In the genomic region with DNA sequence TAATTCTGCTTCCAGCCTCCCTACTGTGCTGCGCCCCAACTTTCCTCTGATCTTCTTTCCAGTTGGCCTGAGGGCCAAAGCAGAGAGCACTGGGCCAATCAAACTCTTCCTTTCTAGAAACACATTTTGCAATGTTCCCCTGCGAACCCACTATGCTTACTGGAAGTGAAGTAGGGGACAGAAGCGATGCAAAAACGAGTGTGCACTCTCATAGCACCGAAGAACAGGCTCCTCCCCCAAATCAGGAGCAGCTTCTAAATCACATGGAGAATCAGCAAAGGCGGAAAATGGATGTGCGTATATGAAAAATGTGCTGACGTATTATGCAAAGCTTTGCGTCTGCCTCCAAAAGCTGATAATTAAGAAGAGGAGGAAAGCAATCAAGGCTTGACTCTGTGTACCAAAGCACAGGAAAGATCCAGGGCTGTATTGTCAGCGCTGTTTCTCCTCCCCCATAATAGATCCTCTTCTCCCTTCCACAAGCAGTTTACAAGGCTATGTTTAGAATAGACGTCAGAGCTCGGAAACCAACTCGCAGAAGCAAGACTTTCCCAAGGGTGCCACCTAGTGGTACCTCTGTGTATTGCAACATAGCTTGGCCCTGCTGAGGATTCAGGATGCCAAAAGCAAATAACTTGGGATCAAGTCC, we compare ENCODE assay signal across 8 mouse cellular contexts. TPM values are rescaled to one million over a fixed set of nuclear protein-coding genes. Genes with fewer than 3 reads are reported as not detected.
DNase-seq lines count a peak whose midpoint lies in the region; ATAC-seq lines count a peak whose summit lies in the region.

No protein-coding gene starts in this region.

- H3K9me3 ChIP-seq in intestine, embryonic 16.5 days (ENCODE audit: control insufficient read depth, low read length) = no peaks in the 10 kb centered on the region

- DNase-seq in adrenal gland, adult 8-10 months = peak; percentile 49
- peak; percentile 66 for DNase-seq in embryo, embryonic 9.5 days (ENCODE audit: extremely low spot score)
- peak; percentile 58 to 60 for DNase-seq in gastrocnemius, postnatal 4 days (ENCODE audit: low spot score in 2 of 2)
- peak; percentile 85 to 88 for DNase-seq in left cerebral cortex, postnatal 25 days (ENCODE audit: low spot score in 2 of 2)
- DNase-seq in mesoderm, embryonic 11.5 days (ENCODE audit: low read depth, low spot score) = peak; percentile 78
- peak; percentile 65 to 73 for DNase-seq in right cerebral cortex, postnatal 36 days (ENCODE audit: low spot score in 2 of 2)
- DNase-seq in urinary bladder, postnatal 4 days (ENCODE audit: low spot score in 2 of 2) = peak; percentile 44 to 81

- H3K36me3 ChIP-seq in intestine, embryonic 16.5 days (ENCODE audit: control insufficient read depth, insufficient read depth, low read length) = no peaks in the 10 kb centered on the region

- peak overlapping the region; percentile 29 for H3K4me3 ChIP-seq in intestine, embryonic 16.5 days (ENCODE audit: low read length)

- 32% methylated on average over 13 of the region's 13 CpGs for WGBS in intestine, embryonic 16.5 days

- H3K4me2 ChIP-seq in intestine, embryonic 16.5 days (ENCODE audit: low read depth, low read length) = peak overlapping the region; percentile 38

- H3K27ac ChIP-seq in intestine, embryonic 16.5 days (ENCODE audit: low read length) = no peak overlapping the region

- peak; percentile 84 for ATAC-seq in intestine, embryonic 16.5 days

- intact Hi-C loops in left cerebral cortex, postnatal 25 days (cut with DNase I) = loop anchor here (5.0 to 10.0 kb wide), 4 partner anchors 97 to 825 kb away; a partner anchor contains a TSS

- no peaks in the 10 kb centered on the region for H3K4me1 ChIP-seq in intestine, embryonic 16.5 days (ENCODE audit: control insufficient read depth, insufficient read depth, low read length)

- peak overlapping the region; percentile 25; the same call in 1 of the 2 replicates for H3K9ac ChIP-seq in intestine, embryonic 16.5 days (ENCODE audit: low read depth, low read length)

- H3K27me3 ChIP-seq in intestine, embryonic 16.5 days (replicated peaks; ENCODE audit: control insufficient read depth, insufficient read depth, low read length) = 0 out of 2 replicates have a peak, but pooled peaks cover 3% of the 10 kb centered on the region

RNA-seq across cellular contexts. Expression of a gene that starts 57.5 kb away (rescaled TPM):
- 10 to 100 TPM; 11.7 to 22.6 (median 17.3) TPM for total RNA-seq in adrenal gland, adult 8-10 months (2022)
- total RNA-seq in gastrocnemius, postnatal 4 days (2021) = 10 to 100 TPM; 21.5 to 24.5 TPM
- 61.3 and 63.9 TPM in 2 replicates for polyA plus RNA-seq in intestine, embryonic 16.5 days (2015; fragmentation: Nextera tagmentation; extraction: Ambion mirVana)
- total RNA-seq in left cerebral cortex, postnatal 25 days (2021) = 10 to 100 TPM; 38.3 to 38.4 TPM
